ENCODE assay signal across 27 mouse cellular contexts in the genomic region with DNA sequence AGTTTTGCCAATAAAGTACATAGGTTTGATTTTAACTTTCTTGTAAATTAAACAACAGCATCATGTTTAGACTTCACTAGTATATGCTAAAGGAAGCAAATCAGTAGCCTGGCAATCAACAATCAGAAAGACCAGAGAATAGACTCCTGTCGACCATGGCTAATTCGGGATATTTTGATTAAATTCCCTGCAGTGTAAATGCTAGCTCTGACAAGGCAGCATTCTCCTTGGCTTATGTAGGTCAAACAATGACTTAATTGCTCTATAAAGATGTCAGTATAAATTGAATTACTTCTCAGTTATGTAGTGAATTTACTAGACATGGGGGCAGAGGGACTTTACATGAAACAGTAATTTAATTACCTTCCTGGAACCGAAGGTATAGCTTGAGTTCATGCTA.
DNase-seq lines count a peak whose midpoint lies in the region; ATAC-seq and TF ChIP-seq lines count a peak whose summit lies in the region.
"Had no signal": no experiment of that assay in that cellular context is flagged by ENCODE, and none has a peak within 500 bp of the region (broad histone marks: within the 10 kb centered on the region; RNA-seq: fewer than 3 reads in every experiment).

No protein-coding gene starts in this region.

- WGBS in embryonic facial prominence, embryonic 14.5 days = 47% methylated on average over 3 of the region's 3 CpGs
- 63% methylated on average over 3 of the region's 3 CpGs for WGBS in embryonic facial prominence, embryonic 10.5 days
- 59% methylated on average over 3 of the region's 3 CpGs for WGBS in hindbrain, embryonic 11.5 days
- 55% methylated on average over 3 of the region's 3 CpGs for WGBS in hindbrain, embryonic 10.5 days
- WGBS in midbrain, embryonic 13.5 days = 36% methylated on average over 3 of the region's 3 CpGs
- WGBS in midbrain, embryonic 15.5 days = 32% methylated on average over 3 of the region's 3 CpGs

- no peak overlapping the region for H3K4me3 ChIP-seq in embryonic facial prominence, embryonic 14.5 days (ENCODE audit: low read depth, low read length)
- H3K4me3 ChIP-seq in embryonic facial prominence, embryonic 10.5 days = no peak overlapping the region
- no peak overlapping the region for H3K4me3 ChIP-seq in hindbrain, embryonic 11.5 days (ENCODE audit: low read depth, low read length)
- H3K4me3 ChIP-seq in hindbrain, embryonic 10.5 days = no peak overlapping the region
- H3K4me3 ChIP-seq in midbrain, embryonic 13.5 days (replicated peaks) = no peak overlapping the region
- no peak overlapping the region for H3K4me3 ChIP-seq in midbrain, embryonic 15.5 days
- H3K4me3 ChIP-seq: heart, embryonic 13.5 days; layer of hippocampus, adult 2 months; left cerebral cortex, adult 2 months; liver, embryonic 12.5 days; midbrain, embryonic 12.5 days; stomach, embryonic 15.5 days had no signal

- no peaks in the 10 kb centered on the region for H3K9me3 ChIP-seq in embryonic facial prominence, embryonic 14.5 days (ENCODE audit: control insufficient read depth, low read length)
- H3K9me3 ChIP-seq in embryonic facial prominence, embryonic 10.5 days = no peaks in the 10 kb centered on the region
- H3K9me3 ChIP-seq in hindbrain, embryonic 11.5 days (ENCODE audit: control insufficient read depth, low read length) = no peaks in the 10 kb centered on the region
- H3K9me3 ChIP-seq in hindbrain, embryonic 10.5 days = no peaks in the 10 kb centered on the region
- no peaks in the 10 kb centered on the region for H3K9me3 ChIP-seq in midbrain, embryonic 13.5 days
- H3K9me3 ChIP-seq in midbrain, embryonic 15.5 days = no peaks in the 10 kb centered on the region
- H3K9me3 ChIP-seq: G1E; heart, embryonic 13.5 days; liver, embryonic 12.5 days; midbrain, embryonic 12.5 days; stomach, embryonic 15.5 days had no signal

- TF ChIP-seq CTCF in brain, embryonic 14.5 days (IDR thresholded peaks at IDR 0.05; ENCODE audit: borderline replicate concordance, extremely low read depth, insufficient read depth, insufficient read length) = no peak

- ATAC-seq in embryonic facial prominence, embryonic 14.5 days (ENCODE audit: low read depth) = peak; percentile 44; the same call in 1 of the 2 replicates
- ATAC-seq in hindbrain, embryonic 11.5 days (ENCODE audit: low FRiP score) = 0 out of 2 replicates have a peak, but pooled peaks have one; percentile 31
- peak; percentile 59; the same call in 1 of the 2 replicates for ATAC-seq in midbrain, embryonic 13.5 days
- ATAC-seq in midbrain, embryonic 15.5 days (replicated peaks) = no peak
- ATAC-seq: inflammation-experienced regulatory T-cells, adult 6 months; liver, embryonic 12.5 days; liver, postnatal 0 days; Patski had no signal

- DNase-seq in embryonic facial prominence, embryonic 14.5 days (ENCODE audit: low spot score) = peak; percentile 17
- no peak for DNase-seq in embryonic facial prominence, embryonic 10.5 days (ENCODE audit: low spot score)
- DNase-seq in hindbrain, embryonic 11.5 days (ENCODE audit: low spot score) = no peak
- DNase-seq in hindbrain, embryonic 10.5 days (ENCODE audit: low spot score) = no peak
- peak; percentile 56 for DNase-seq in brain, embryonic 14.5 days (ENCODE audit: low read depth)
- no peak for DNase-seq in adrenal gland, postnatal 14 days
- DNase-seq: adrenal gland, postnatal 10 days; cerebellum, adult 11-12 months; cerebellum, adult 9-11 months; gastrocnemius, postnatal 10 days; heart, postnatal 10 days; kidney, adult 11 months; kidney, postnatal 25 days; liver, postnatal 0 days; lung, postnatal 36 days; right cerebral cortex, postnatal 25 days had no signal

- H3K4me1 ChIP-seq in embryonic facial prominence, embryonic 14.5 days (ENCODE audit: control insufficient read depth, insufficient read depth, low read length) = no peaks in the 10 kb centered on the region
- 0 out of 2 replicates have a peak, but pooled peaks cover 3% of the 10 kb centered on the region for H3K4me1 ChIP-seq in embryonic facial prominence, embryonic 10.5 days
- H3K4me1 ChIP-seq in hindbrain, embryonic 11.5 days (replicated peaks; ENCODE audit: control insufficient read depth, insufficient read depth, low read length) = peaks cover 3% of the 10 kb centered on the region; the same call in 1 of the 2 replicates
- peaks cover 15% of the 10 kb centered on the region for H3K4me1 ChIP-seq in hindbrain, embryonic 10.5 days (replicated peaks)
- peaks cover 18% of the 10 kb centered on the region for H3K4me1 ChIP-seq in midbrain, embryonic 13.5 days (replicated peaks)
- H3K4me1 ChIP-seq in midbrain, embryonic 15.5 days = peaks cover 8% of the 10 kb centered on the region
- H3K4me1 ChIP-seq: liver, embryonic 12.5 days; stomach, embryonic 15.5 days had no signal

- H3K27me3 ChIP-seq in embryonic facial prominence, embryonic 14.5 days (replicated peaks; ENCODE audit: control insufficient read depth, insufficient read depth, low read length) = no peaks in the 10 kb centered on the region
- no peaks in the 10 kb centered on the region for H3K27me3 ChIP-seq in embryonic facial prominence, embryonic 10.5 days (replicated peaks; ENCODE audit: low read depth, poor library complexity, severe bottlenecking)
- H3K27me3 ChIP-seq in hindbrain, embryonic 11.5 days (ENCODE audit: control insufficient read depth, insufficient read depth, low read length) = no peaks in the 10 kb centered on the region
- H3K27me3 ChIP-seq in hindbrain, embryonic 10.5 days (ENCODE audit: insufficient read depth, poor library complexity, severe bottlenecking) = 0 out of 2 replicates have a peak, but pooled peaks cover 7% of the 10 kb centered on the region
- no peaks in the 10 kb centered on the region for H3K27me3 ChIP-seq in midbrain, embryonic 13.5 days
- H3K27me3 ChIP-seq in midbrain, embryonic 15.5 days (replicated peaks) = no peaks in the 10 kb centered on the region
- H3K27me3 ChIP-seq: heart, embryonic 13.5 days; liver, embryonic 12.5 days; midbrain, embryonic 12.5 days; stomach, embryonic 15.5 days had no signal

- no peak overlapping the region for H3K27ac ChIP-seq in embryonic facial prominence, embryonic 14.5 days (replicated peaks; ENCODE audit: low read depth, low read length)
- no peak overlapping the region for H3K27ac ChIP-seq in embryonic facial prominence, embryonic 10.5 days (replicated peaks)
- H3K27ac ChIP-seq in hindbrain, embryonic 11.5 days (ENCODE audit: low read depth, low read length) = no peak overlapping the region
- no peak overlapping the region for H3K27ac ChIP-seq in hindbrain, embryonic 10.5 days
- H3K27ac ChIP-seq in midbrain, embryonic 13.5 days = no peak overlapping the region
- no peak overlapping the region for H3K27ac ChIP-seq in midbrain, embryonic 15.5 days
- H3K27ac ChIP-seq: heart, embryonic 13.5 days; layer of hippocampus, adult 2 months; left cerebral cortex, adult 2 months; liver, embryonic 12.5 days; midbrain, embryonic 12.5 days; stomach, embryonic 15.5 days had no signal

- TF ChIP-seq POLR2A in brain, embryonic 14.5 days (IDR thresholded peaks at IDR 0.05; ENCODE audit: borderline replicate concordance, extremely low read depth, insufficient read depth, insufficient read length, poor library complexity, severe bottlenecking) = no peak

- no peak overlapping the region for H3K9ac ChIP-seq in embryonic facial prominence, embryonic 14.5 days (ENCODE audit: low read depth, low read length)
- no peak overlapping the region for H3K9ac ChIP-seq in hindbrain, embryonic 11.5 days (ENCODE audit: low read depth, low read length)
- H3K9ac ChIP-seq in midbrain, embryonic 13.5 days (replicated peaks) = no peak overlapping the region
- H3K9ac ChIP-seq in midbrain, embryonic 15.5 days = no peak overlapping the region
- H3K9ac ChIP-seq: heart, embryonic 13.5 days; liver, embryonic 12.5 days; liver, postnatal 0 days; midbrain, embryonic 12.5 days; stomach, embryonic 15.5 days had no signal

- no peaks in the 10 kb centered on the region for H3K36me3 ChIP-seq in embryonic facial prominence, embryonic 14.5 days (ENCODE audit: control insufficient read depth, insufficient read depth, low read length)
- no peaks in the 10 kb centered on the region for H3K36me3 ChIP-seq in embryonic facial prominence, embryonic 10.5 days (replicated peaks)
- no peaks in the 10 kb centered on the region for H3K36me3 ChIP-seq in hindbrain, embryonic 11.5 days (ENCODE audit: control insufficient read depth, insufficient read depth, low read length)
- no peaks in the 10 kb centered on the region for H3K36me3 ChIP-seq in hindbrain, embryonic 10.5 days
- H3K36me3 ChIP-seq in midbrain, embryonic 13.5 days = no peaks in the 10 kb centered on the region
- H3K36me3 ChIP-seq in midbrain, embryonic 15.5 days (replicated peaks) = no peaks in the 10 kb centered on the region
- H3K36me3 ChIP-seq: G1E; heart, embryonic 13.5 days; liver, embryonic 12.5 days; midbrain, embryonic 12.5 days; stomach, embryonic 15.5 days had no signal

- H3K4me2 ChIP-seq in embryonic facial prominence, embryonic 14.5 days (ENCODE audit: low read depth, low read length) = no peak overlapping the region
- no peak overlapping the region for H3K4me2 ChIP-seq in hindbrain, embryonic 11.5 days (replicated peaks; ENCODE audit: low read depth, low read length)
- H3K4me2 ChIP-seq in midbrain, embryonic 13.5 days (replicated peaks) = no peak overlapping the region
- H3K4me2 ChIP-seq in midbrain, embryonic 15.5 days = no peak overlapping the region
- H3K4me2 ChIP-seq: heart, embryonic 13.5 days; liver, embryonic 12.5 days; midbrain, embryonic 12.5 days; stomach, embryonic 15.5 days had no signal

Comparison
In these comparisons a context has a peak if more than half of its experiments do, and no peak if none do; other contexts are left out.
1. DNase-seq: peak in embryonic facial prominence, embryonic 14.5 days (single experiment) and brain, embryonic 14.5 days (single experiment); none in embryonic facial prominence, embryonic 10.5 days (single experiment), hindbrain, embryonic 11.5 days (single experiment), hindbrain, embryonic 10.5 days (single experiment) and adrenal gland, postnatal 14 days (single experiment).